Mouse (Mus musculus): ENCODE data around the gene Rmi1. TPM values are rescaled to one million over a fixed set of nuclear protein-coding genes. Genes with fewer than 3 reads are reported as not detected.
A peak's percentile ranks its signal among the peaks of the same experiment; 100 is the strongest.
"Not testable (repeated sequence)": the region's sequence is repeated elsewhere in the genome, so short reads cannot be mapped to it uniquely, and the experiment has no call there.

Rmi1 gene
- total RNA-seq (2017) = 27.6 and 30.9 TPM in 2 replicates

DNA sequence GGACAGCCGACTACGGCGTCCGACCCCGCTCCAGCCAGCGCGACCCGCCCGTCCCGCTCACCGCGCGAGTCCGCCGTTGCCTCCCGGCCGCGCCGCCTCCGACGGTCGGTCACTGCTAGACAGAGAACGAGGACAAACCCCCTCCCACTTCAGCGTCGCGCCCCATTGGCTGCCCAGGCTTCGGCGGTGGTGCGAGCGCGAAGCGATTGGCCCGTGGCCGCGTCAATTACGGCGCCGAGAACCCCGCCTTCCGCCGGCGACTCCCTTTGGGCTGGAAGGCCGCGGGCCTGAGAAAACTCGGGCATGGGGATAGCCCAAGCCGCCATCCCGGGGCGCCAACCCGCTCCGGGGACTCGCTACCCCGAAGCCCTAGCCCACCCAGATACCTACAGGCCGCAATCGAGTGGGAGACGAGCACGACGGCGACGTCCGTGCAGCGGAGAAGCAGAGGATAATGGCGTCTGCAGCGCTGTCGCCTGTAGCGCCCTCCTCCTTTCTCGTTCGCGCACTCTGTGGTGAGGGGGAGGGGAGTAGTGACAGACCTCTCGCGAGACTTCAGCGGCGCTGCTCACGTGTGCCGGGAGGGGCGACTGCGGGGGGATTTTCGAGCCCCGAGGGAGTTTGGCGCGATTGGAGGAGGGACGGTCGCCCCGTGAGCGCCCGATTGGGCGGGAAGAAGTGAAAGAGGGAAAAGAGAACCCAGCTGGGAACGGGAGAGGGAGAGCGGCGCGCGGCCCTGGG lies at the start of gene Rmi1:
Rmi1 (plus strand) TSS at position 246 of the 741 bp plus-strand sequence.
- peak; percentile 86 to 90 for ATAC-seq (replicated peaks in 1 of 2; ENCODE audit: insufficient read depth in 1 of 2, low FRiP score in 2 of 2, low TSS enrichment in 1 of 2, low read depth in 1 of 2, poor library complexity in 2 of 2, severe bottlenecking in 2 of 2)

DNA sequence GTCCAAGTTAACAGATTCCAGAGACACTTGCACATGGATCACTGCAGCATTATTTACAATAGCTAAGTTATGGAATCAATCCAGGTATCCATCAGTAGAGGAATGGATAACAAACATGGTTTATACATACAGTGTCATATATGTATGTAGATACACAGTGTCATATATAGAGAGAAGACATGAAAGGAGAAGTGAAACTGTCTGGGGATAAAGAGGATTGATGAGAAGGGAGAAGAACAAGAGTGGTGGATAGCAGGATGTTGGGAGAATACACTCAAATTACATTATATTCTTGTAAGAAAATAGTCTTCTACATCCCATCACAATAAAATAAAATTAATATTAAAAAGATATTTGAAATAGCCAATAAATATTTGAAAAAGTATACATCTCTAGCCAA lies 49.1 kb upstream of the Rmi1 start:
- ATAC-seq (replicated peaks in 1 of 2; ENCODE audit: insufficient read depth in 1 of 2, low FRiP score in 2 of 2, low TSS enrichment in 1 of 2, low read depth in 1 of 2, poor library complexity in 2 of 2, severe bottlenecking in 2 of 2) = no peak

DNA sequence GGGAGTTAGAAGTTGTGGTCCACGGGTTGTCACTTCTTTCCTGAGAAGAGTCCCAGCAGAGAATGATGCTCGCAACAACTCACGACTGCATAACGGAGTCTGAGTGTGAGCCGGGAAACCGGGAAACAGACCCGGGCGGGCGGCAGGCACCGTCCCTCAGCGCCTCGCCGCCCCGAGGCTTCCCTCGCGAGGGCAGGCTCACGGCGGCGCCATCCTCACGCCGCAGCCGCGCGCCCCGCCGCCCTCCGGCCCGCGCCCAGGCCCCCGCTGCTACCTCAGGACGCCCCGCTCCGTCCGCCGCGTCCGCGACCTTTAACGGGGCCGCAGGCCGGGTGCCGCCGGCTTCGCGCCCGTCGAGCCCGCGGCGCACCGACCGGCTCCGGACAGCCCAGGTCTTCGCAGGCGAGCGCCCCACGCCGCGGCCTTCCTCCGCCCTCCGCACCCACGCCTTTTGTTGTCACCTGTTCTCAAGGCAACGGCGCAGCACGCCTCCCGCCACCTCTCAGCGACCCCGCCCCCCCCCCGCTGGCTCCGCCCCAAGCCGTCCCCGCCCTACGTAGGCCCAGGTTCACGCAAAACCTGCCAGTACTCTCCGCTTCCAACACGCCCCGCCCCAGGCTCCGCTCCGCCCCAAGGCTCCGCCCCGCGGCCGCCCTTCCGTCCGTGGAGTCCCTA lies 43.3 kb upstream of the Rmi1 start, which contains the start of gene Kif27:
Kif27 (minus strand) TSS at position 494 of the 675 bp plus-strand sequence.
- peak; percentile 98 to 99 for ATAC-seq (replicated peaks in 1 of 2; ENCODE audit: insufficient read depth in 1 of 2, low FRiP score in 2 of 2, low TSS enrichment in 1 of 2, low read depth in 1 of 2, poor library complexity in 2 of 2, severe bottlenecking in 2 of 2)

DNA sequence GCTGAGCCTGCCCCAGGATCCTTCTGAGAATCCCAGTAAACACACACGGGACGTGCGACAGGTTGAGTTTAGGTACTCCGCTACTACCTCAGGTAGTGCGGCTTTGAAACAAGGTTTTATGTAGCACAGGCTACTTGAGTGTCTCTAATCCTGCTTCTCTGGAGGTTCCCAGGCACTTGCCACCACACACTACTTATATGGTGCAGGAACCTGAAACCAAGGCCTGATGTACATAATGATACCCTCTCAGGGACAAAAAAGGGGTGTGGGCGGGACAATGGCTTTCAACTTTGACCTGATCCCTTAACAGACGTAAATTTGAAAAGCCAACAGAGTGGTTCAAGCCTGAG lies 42.8 kb upstream of the Rmi1 start:
- peak in 1 of 2 experiments; percentile 48; a peak in 1 of 4 replicates for ATAC-seq (replicated peaks in 1 of 2; ENCODE audit: insufficient read depth in 1 of 2, low FRiP score in 2 of 2, low TSS enrichment in 1 of 2, low read depth in 1 of 2, poor library complexity in 2 of 2, severe bottlenecking in 2 of 2)

GRCm38 (mm10) chr13:58364353-58365175 lies 37.5 kb upstream of the Rmi1 start:
- no peak for ATAC-seq (replicated peaks in 1 of 2; ENCODE audit: insufficient read depth in 1 of 2, low FRiP score in 2 of 2, low TSS enrichment in 1 of 2, low read depth in 1 of 2, poor library complexity in 2 of 2, severe bottlenecking in 2 of 2)

- not testable (repeated sequence) for ATAC-seq (replicated peaks in 1 of 2; ENCODE audit: insufficient read depth in 1 of 2, low FRiP score in 2 of 2, low TSS enrichment in 1 of 2, low read depth in 1 of 2, poor library complexity in 2 of 2, severe bottlenecking in 2 of 2)
Measured at GRCm38 (mm10) chr13:58365179-58365578, 36.9 kb upstream of the Rmi1 start.

- no peak for ATAC-seq (replicated peaks in 1 of 2; ENCODE audit: insufficient read depth in 1 of 2, low FRiP score in 2 of 2, low TSS enrichment in 1 of 2, low read depth in 1 of 2, poor library complexity in 2 of 2, severe bottlenecking in 2 of 2)
Measured at GRCm38 (mm10) chr13:58366373-58366772, 35.7 kb upstream of the Rmi1 start.

DNA sequence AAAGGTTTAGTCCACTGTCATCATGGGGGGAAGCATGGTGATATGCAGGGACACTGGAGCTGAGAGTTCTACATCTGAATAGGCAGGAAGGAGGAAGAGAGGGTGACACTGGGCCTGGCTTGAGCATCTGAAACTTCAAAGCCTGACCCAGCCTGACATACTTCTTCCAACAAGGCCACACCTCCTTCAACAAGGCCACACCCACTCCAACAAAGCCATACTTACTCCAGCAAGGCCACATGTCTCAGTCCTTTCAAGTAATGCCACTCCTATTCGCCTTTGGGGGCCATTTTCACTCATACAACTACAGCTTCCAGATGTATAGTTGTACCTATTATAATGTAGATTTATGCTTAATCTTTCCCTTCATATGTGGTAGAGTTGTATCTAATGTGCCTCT lies 34.4 kb upstream of the Rmi1 start:
- ATAC-seq (replicated peaks in 1 of 2; ENCODE audit: insufficient read depth in 1 of 2, low FRiP score in 2 of 2, low TSS enrichment in 1 of 2, low read depth in 1 of 2, poor library complexity in 2 of 2, severe bottlenecking in 2 of 2) = no peak

GRCm38 (mm10) chr13:58368835-58369234 lies 33.2 kb upstream of the Rmi1 start:
- no peak for ATAC-seq (replicated peaks in 1 of 2; ENCODE audit: insufficient read depth in 1 of 2, low FRiP score in 2 of 2, low TSS enrichment in 1 of 2, low read depth in 1 of 2, poor library complexity in 2 of 2, severe bottlenecking in 2 of 2)

- ATAC-seq (replicated peaks in 1 of 2; ENCODE audit: insufficient read depth in 1 of 2, low FRiP score in 2 of 2, low TSS enrichment in 1 of 2, low read depth in 1 of 2, poor library complexity in 2 of 2, severe bottlenecking in 2 of 2) = no peak
Measured at GRCm38 (mm10) chr13:58372278-58373152, 29.5 kb upstream of the Rmi1 start.

- no peak for ATAC-seq (replicated peaks in 1 of 2; ENCODE audit: insufficient read depth in 1 of 2, low FRiP score in 2 of 2, low TSS enrichment in 1 of 2, low read depth in 1 of 2, poor library complexity in 2 of 2, severe bottlenecking in 2 of 2)
Measured at GRCm38 (mm10) chr13:58373153-58373470, 28.9 kb upstream of the Rmi1 start.

- ATAC-seq (replicated peaks in 1 of 2; ENCODE audit: insufficient read depth in 1 of 2, low FRiP score in 2 of 2, low TSS enrichment in 1 of 2, low read depth in 1 of 2, poor library complexity in 2 of 2, severe bottlenecking in 2 of 2) = no peak
Measured at GRCm38 (mm10) chr13:58384371-58384770, 17.7 kb upstream of the Rmi1 start.

DNA sequence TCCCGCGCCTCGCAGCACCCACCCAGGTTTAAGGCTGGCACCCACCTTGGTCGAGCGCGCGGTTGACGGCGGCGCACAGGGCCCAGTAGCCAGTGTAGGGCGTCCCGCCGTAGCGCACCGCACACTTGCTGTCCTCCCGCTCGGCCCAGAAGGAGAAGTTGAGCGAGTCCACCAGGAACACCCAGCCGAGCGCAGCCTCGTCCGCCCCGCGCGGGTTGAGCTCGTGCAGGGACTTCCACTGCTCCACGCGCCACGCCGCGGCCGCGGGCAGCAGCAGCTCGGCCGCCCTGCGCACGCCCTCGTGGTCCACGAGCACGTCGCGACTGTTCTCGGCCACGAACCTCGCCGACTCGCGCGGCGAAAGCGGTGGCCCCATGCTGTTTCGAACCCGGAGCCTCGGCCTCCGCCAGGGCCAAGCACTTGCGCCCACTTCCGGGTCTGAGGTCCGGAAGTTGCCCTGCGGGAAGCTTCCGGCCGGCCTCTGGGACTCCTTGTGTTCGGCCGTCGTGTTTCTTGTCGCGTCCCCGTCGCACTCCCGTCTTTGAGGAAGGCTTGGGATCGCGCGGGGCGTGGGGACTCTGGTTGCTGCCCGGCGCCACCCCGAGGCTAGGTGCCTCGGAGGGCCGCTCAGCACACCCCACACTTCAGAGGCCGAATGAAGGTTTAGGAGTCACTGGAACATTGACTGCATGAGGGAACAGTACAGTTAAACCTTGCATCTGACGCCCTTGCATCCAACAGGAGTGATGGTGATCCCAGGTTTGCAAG lies 17.1 kb upstream of the Rmi1 start, which contains the start of gene 2210016F16Rik:
2210016F16Rik (minus strand) TSS at position 447 of the 768 bp plus-strand sequence.
- ATAC-seq (replicated peaks in 1 of 2; ENCODE audit: insufficient read depth in 1 of 2, low FRiP score in 2 of 2, low TSS enrichment in 1 of 2, low read depth in 1 of 2, poor library complexity in 2 of 2, severe bottlenecking in 2 of 2) = peak; percentile 18 to 50; a peak in 2 of 4 replicates

DNA sequence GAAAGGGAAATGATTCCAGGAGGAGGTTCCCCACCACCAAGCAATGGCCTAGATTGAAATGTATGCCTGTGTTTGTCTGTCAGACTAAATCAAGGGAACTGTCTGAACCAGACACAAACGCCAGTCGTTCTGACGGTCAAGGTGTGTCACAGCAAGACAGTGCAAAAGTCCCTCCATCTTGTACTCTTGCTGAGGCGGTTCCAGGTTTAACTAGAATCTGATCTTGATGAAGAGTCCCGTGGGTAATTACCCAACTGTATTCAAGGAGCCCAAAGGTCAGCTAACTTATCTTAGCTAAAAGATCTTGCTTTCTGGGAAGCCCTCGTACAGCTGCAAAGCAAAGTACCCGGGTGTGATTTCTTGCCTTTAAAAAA lies 16.5 kb upstream of the Rmi1 start:
- ATAC-seq (replicated peaks in 1 of 2; ENCODE audit: insufficient read depth in 1 of 2, low FRiP score in 2 of 2, low TSS enrichment in 1 of 2, low read depth in 1 of 2, poor library complexity in 2 of 2, severe bottlenecking in 2 of 2) = no peak

- peak; percentile 69 to 89 for ATAC-seq (replicated peaks in 1 of 2; ENCODE audit: insufficient read depth in 1 of 2, low FRiP score in 2 of 2, low TSS enrichment in 1 of 2, low read depth in 1 of 2, poor library complexity in 2 of 2, severe bottlenecking in 2 of 2)
Measured at GRCm38 (mm10) chr13:58387948-58388347, 14.1 kb upstream of the Rmi1 start.

- ATAC-seq (replicated peaks in 1 of 2; ENCODE audit: insufficient read depth in 1 of 2, low FRiP score in 2 of 2, low TSS enrichment in 1 of 2, low read depth in 1 of 2, poor library complexity in 2 of 2, severe bottlenecking in 2 of 2) = no peak
Measured at GRCm38 (mm10) chr13:58388379-58388778, 13.7 kb upstream of the Rmi1 start.

Measured in hematopoietic stem cell, adult 5-6 weeks (primary cell).